Mouse (Mus musculus) gastrocnemius, adult 2 months (tissue): Measurements from ENCODE around the gene Gramd4. TPM values are rescaled to one million over a fixed set of nuclear protein-coding genes. Genes with fewer than 3 reads are reported as not detected.

Source experiments
- DNase-seq: peaks from one replicate; pipeline ENCODE4 v3.0.0; 2022
- H3K27ac ChIP-seq: fragments of 200-600 bp; 2 replicates; pipeline ENCODE4 v1.8.1; 2022; ENCODE audit warnings: mild to moderate bottlenecking
- H3K4me3 ChIP-seq: fragments of 200-600 bp; 2 replicates; pipeline ENCODE4 v1.8.1; 2022; ENCODE audit warnings: mild to moderate bottlenecking, moderate library complexity
- CTCF ChIP-seq: fragments of 200-600 bp; IDR thresholded peaks from 2 replicates; pipeline ENCODE4 v1.8.1; 2022; ENCODE audit warnings: antibody characterized with exemption, mild to moderate bottlenecking, moderate library complexity
- intact Hi-C: fragments of 180-260 bp; cut with DNase I; formaldehyde crosslinking; loops from one replicate; pipeline ENCODE4 v1.15.1; 2025
- total RNA-seq, 2 experiments: library from RNA; stranded (reverse); gene quantifications; 2 replicates each; pipeline ENCODE4 v1.2.3; 2021

Gramd4 gene
- total RNA-seq, 2 experiments from 2014 or later = 5.8 to 11.4 TPM

DNA sequence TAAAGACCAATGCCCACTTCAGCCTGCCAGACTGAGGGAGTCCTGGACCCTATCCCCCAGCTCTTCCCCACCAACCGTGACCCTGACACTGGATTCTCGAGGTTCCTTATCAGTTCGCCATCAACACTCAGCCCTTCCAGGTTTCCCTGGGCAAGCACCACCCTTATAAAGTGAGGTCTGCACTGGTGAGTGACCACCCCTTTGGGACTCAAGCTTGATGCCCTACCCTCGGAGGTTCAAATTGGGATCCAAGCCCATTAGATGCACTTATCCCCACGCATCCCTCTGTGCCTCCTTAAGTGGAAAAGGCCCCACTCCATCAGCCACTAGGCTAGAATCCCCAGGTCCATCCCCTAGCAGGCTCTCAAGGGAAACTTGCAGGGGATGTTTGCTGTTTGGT is 126.6 kb downstream of the Gramd4 start:
- TF ChIP-seq CTCF = no peak
- Histone ChIP-seq H3K4me3 (peak overlapping the region; percentile 96), H3K27ac (peak overlapping the region; percentile 99)
- no peak for DNase-seq
- intact Hi-C loops = no loop called here

DNA sequence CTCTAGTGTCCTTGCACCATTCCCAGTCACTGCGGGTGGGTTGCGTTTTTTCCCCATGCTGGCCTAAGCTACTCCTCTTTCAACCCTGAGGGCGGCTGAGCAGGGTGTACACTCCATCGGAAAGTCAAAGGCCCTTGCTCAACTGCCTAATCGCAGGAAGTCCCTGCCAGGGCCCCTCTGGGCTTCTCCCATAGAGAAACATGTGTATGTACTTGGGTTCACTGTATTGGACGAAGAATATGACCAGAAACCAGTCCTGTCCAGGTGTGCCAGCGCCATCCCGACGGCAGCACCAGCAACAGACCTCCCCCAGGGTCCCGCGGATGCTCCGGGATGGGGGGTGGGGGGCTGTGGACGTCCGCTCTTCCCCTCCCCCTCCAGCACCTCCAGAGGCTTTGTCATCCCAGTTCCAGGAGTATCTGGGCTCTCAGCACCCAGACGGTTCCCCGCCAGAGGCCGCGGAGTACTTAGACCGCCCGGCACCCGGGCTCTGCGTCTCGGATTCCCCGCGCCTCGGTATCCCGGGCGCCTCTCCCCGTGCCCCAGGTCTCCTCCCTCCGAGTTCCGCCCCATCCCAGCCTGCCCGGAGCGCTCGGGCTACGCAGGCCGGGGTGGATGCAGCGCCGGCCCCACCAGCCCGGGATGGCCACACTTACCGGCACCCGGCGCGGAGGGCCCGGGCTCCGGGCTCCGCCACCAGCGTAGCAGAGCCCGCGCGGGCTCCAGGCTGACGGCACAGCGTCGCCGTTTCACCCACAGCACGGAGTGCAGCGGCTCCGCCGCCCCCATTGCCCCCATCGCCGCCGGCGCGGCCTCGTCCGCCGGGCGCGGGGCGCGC is 127.6 kb downstream of the Gramd4 start:
- DNase-seq = peak; percentile 71
- intact Hi-C loops = no loop called here
- H3K4me3 ChIP-seq = peak overlapping the region; percentile 96
- peak overlapping the region; percentile 99 for H3K27ac ChIP-seq
- TF ChIP-seq CTCF = no peak

DNA sequence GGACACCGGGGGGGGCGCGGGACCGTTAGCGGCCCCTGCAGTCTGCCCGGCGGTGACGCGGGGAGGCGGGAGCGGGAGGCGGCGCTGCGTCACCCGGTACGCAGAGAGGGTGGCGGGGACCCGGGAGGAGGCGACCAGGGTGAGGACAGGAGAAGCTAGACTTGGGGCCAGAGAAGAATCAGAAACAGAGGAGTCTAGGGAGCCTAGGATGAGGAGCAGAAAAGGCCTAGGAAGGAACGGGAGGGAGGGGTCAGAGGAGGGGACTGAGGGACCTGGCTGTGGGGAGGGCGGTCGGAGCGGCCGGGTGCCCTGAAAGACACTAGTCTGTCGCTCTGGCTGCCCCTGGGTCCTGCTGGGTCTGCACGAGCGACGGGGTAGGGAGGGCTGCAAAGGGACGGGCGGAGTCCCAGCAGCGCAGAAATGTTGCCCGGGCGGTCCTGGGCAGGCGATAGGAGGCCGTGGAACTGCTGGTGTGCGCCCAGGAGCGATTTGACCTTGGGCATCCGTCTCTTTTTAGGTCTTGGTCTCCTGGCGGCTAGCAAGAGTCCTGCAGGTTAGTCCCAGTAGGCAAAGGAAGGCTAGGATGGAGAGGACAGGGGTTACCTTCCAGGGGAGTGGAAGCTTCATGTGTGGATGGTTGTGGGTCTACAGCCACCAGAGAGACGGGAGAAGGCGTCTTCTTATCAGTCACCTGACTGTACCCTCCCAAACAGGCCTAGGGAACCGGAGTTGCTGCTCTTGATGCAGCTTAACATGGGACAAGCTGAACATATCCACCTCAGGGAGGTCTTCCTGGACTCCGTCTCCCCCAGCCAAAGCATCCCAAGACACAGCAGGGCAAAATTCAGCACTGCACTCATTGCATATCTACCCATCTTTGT is 128.4 kb downstream of the Gramd4 start, which contains the start of gene Cerk:
Gene Cerk, minus strand, starts transcription at position 453 of the 881 bp plus-strand sequence.
- peak within 1 kb of the TSS; percentile 96 for H3K4me3 ChIP-seq
- H3K27ac ChIP-seq = peak within 1 kb of the TSS; percentile 99
- peak; percentile 61 for TF ChIP-seq CTCF
- intact Hi-C loops = loop anchor here (2.0 kb wide), 1 partner anchor 19 kb away; no protein-coding TSS in a partner anchor
- DNase-seq = peak; percentile 93

DNA sequence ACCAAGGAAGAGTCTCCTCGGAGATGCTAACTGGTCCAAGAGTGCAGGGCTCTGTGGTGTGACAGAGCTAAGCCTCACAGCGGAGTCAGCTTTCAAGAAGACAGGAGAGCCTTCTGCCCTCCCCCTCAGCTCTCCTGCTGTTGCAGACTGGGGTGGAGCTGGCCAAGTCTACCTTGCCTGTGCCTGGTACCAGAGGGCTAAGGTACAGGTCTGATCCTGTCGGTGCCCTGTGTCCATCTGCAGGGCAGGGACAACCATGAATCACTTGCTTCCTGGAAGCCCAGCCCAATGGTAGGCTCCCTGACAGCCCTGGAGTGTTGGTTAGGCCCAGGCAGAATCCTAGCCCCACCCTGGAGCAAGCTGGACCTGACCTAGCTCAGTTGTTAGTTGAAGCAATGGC is 129.2 kb downstream of the Gramd4 start:
- Histone ChIP-seq H3K4me3 (peak overlapping the region; percentile 96), H3K27ac (peak overlapping the region; percentile 99)
- TF ChIP-seq CTCF = no peak
- DNase-seq = peak; percentile 48
- intact Hi-C loops = loop anchor here (2.0 kb wide), 1 partner anchor 18 kb away; no protein-coding TSS in a partner anchor

Other genes starting within 250 kb of the Gramd4 start
- gene Cdpf1, start 246.0 kb upstream of the Gramd4 start, total RNA-seq = 10 to 100 TPM; 44.7 to 57.0 TPM
- gene Pkdrej, start 236.0 kb upstream of the Gramd4 start, total RNA-seq = under 1 TPM; 0.15 to 0.67 TPM
- gene Ttc38, start 225.4 kb upstream of the Gramd4 start, total RNA-seq = 1 to 10 TPM; 3.4 to 6.0 TPM
- under 1 TPM in 1 of 2 experiments, not detected in 1; 0.14 TPM for gene Gtse1, start 197.9 kb upstream of the Gramd4 start, total RNA-seq
- 10 to 100 TPM in 1 of 2 experiments, 1 to 10 TPM in 1; 9.5 to 15.2 TPM for gene Trmu, start 178.4 kb upstream of the Gramd4 start, total RNA-seq
- under 1 TPM; 0.13 to 0.28 TPM for gene Celsr1, start 23.9 kb upstream of the Gramd4 start, total RNA-seq
- 1 to 10 TPM; 4.2 to 8.1 TPM for gene Cerk, start 128.4 kb downstream of the Gramd4 start, total RNA-seq
- gene Tbc1d22a, start 156.8 kb downstream of the Gramd4 start, total RNA-seq = 10 to 100 TPM; 12.4 to 16.3 TPM